Mouse (Mus musculus): Measurements from ENCODE around the gene Tigit. TPM values are rescaled to one million over a fixed set of nuclear protein-coding genes. Genes with fewer than 3 reads are reported as not detected.

The Tigit gene
- polyA plus RNA-seq, 1 experiment from 2014 or later: not detected

DNA sequence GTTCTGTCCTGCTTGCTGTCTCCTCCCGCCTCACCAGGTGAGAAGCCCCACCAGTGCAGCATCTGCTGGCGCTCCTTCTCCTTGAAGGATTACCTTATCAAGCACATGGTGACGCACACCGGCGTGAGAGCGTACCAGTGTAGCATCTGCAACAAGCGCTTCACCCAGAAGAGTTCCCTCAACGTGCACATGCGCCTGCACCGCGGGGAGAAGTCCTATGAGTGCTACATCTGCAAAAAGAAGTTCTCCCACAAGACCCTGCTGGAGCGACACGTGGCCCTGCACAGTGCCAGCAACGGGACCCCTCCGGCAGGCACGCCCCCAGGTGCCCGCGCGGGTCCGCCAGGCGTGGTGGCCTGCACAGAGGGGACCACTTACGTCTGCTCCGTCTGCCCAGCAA, 45.7 kb downstream of the Tigit start:
- H3K9me3 ChIP-seq (ENCODE audit: control insufficient read depth, low read length): no peaks in the 10 kb centered on the region
- no peak overlapping the region for H3K4me3 ChIP-seq (ENCODE audit: low read depth, low read length)
- peaks cover 18% of the 10 kb centered on the region for H3K4me1 ChIP-seq (ENCODE audit: control insufficient read depth, insufficient read depth, low read length)
- 0 out of 2 replicates have a peak, but pooled peaks cover 5% of the 10 kb centered on the region for H3K36me3 ChIP-seq (ENCODE audit: control insufficient read depth, insufficient read depth, low read length)
- H3K27ac ChIP-seq (replicated peaks; ENCODE audit: low read depth, low read length): no peak overlapping the region
- H3K4me2 ChIP-seq (ENCODE audit: low read depth, low read length): no peak overlapping the region
- DNase-seq (ENCODE audit: low spot score) (no peak), ATAC-seq (ENCODE audit: low read depth) (no peak)
- no peaks in the 10 kb centered on the region for H3K27me3 ChIP-seq (replicated peaks; ENCODE audit: control insufficient read depth, insufficient read depth, low read length)
- 90% methylated on average over 23 of the region's 23 CpGs for WGBS
- no peak overlapping the region for H3K9ac ChIP-seq (ENCODE audit: low read depth, low read length)

DNA sequence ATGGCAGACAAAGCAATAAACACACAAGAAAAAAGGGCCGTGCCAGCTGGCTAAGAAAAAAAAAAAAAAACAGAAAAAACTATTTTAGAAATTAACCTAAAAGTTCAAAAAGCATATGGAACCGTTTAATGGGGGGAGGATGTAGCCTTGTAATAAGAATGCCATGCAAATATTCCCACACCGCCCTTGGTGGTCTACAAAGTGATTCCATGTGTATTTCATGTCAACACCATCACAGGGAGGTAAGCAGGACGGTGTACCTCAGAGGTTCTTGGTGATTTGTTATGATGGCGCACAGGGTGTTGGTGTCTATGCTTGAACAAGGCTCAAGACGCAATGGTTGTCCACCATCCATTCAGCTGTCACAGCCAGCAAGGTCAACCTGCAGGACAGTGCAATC, 46.6 kb downstream of the Tigit start:
- 49% methylated on average over 6 of the region's 6 CpGs for WGBS
- Histone ChIP-seq H3K27ac (replicated peaks; ENCODE audit: low read depth, low read length) (no peak overlapping the region; the same call in 1 of the 2 replicates), H3K9ac (ENCODE audit: low read depth, low read length) (no peak overlapping the region), H3K4me2 (ENCODE audit: low read depth, low read length) (no peak overlapping the region), H3K27me3 (replicated peaks; ENCODE audit: control insufficient read depth, insufficient read depth, low read length) (no peaks in the 10 kb centered on the region), H3K36me3 (ENCODE audit: control insufficient read depth, insufficient read depth, low read length) (0 out of 2 replicates have a peak, but pooled peaks cover 5% of the 10 kb centered on the region), H3K4me3 (ENCODE audit: low read depth, low read length) (no peak overlapping the region), H3K4me1 (ENCODE audit: control insufficient read depth, insufficient read depth, low read length) (peaks cover 18% of the 10 kb centered on the region), H3K9me3 (ENCODE audit: control insufficient read depth, low read length) (no peaks in the 10 kb centered on the region)
- ATAC-seq (ENCODE audit: low read depth) (no peak), DNase-seq (ENCODE audit: low spot score) (peak; percentile 58)

DNA sequence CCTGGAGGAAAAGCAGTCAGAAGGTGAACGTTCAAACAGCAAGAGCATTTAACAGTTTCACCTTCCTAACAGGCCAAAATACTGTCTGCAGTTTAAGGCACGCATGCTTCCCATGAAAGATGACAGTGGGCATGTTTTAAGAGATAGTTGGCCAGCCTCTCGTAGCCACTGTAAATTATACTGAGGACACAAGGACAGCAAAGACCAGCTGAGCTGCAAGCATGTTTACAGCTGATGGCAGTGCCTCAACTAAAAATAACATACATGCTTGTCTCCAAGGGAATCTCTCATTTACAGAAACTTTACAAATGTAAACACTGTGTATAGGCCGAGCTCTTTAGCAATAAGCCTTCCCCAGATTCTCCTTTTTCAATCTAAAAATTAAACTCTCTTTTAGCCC, 47.6 kb downstream of the Tigit start:
- peak overlapping the region; percentile 35; the same call in 1 of the 2 replicates for H3K27ac ChIP-seq (replicated peaks; ENCODE audit: low read depth, low read length)
- no peak for ATAC-seq (ENCODE audit: low read depth)
- 44% methylated on average over 4 of the region's 4 CpGs for WGBS

DNA sequence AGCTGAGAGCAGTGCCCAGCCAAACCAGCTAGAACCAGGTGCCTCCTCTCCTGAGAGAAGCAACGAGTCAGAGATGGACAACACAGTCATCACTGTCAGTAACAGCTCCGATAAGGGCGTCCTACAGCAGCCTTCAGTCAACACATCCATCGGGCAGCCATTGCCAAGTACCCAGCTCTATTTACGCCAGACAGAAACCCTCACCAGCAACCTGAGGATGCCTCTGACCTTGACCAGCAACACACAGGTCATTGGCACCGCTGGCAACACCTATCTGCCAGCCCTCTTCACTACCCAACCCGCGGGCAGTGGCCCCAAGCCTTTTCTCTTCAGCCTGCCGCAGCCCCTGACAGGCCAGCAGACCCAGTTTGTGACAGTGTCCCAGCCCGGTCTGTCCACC, 53.6 kb downstream of the Tigit start:
- H3K4me1 ChIP-seq (ENCODE audit: control insufficient read depth, insufficient read depth, low read length): 0 out of 2 replicates have a peak, but pooled peaks cover 3% of the 10 kb centered on the region
- no peak overlapping the region for H3K9ac ChIP-seq (ENCODE audit: low read depth, low read length)
- no peak for ATAC-seq (ENCODE audit: low read depth)
- no peak overlapping the region for H3K27ac ChIP-seq (replicated peaks; ENCODE audit: low read depth, low read length)
- H3K36me3 ChIP-seq (ENCODE audit: control insufficient read depth, insufficient read depth, low read length): peaks cover 17% of the 10 kb centered on the region
- no peaks in the 10 kb centered on the region for H3K27me3 ChIP-seq (replicated peaks; ENCODE audit: control insufficient read depth, insufficient read depth, low read length)
- no peak overlapping the region for H3K4me3 ChIP-seq (ENCODE audit: low read depth, low read length)
- 94% methylated on average over 10 of the region's 10 CpGs for WGBS
- H3K4me2 ChIP-seq (ENCODE audit: low read depth, low read length): no peak overlapping the region
- DNase-seq (ENCODE audit: low spot score): no peak
- 0 out of 2 replicates have a peak, but pooled peaks cover 4% of the 10 kb centered on the region for H3K9me3 ChIP-seq (ENCODE audit: control insufficient read depth, low read length)

More for the DNA sequence above, 47.6 kb downstream of the Tigit start:
- Histone ChIP-seq H3K9me3 (ENCODE audit: control insufficient read depth, low read length) (no peaks in the 10 kb centered on the region), H3K9ac (ENCODE audit: low read depth, low read length) (no peak overlapping the region), H3K4me3 (ENCODE audit: low read depth, low read length) (no peak overlapping the region), H3K4me2 (ENCODE audit: low read depth, low read length) (no peak overlapping the region), H3K27me3 (replicated peaks; ENCODE audit: control insufficient read depth, insufficient read depth, low read length) (no peaks in the 10 kb centered on the region), H3K36me3 (ENCODE audit: control insufficient read depth, insufficient read depth, low read length) (0 out of 2 replicates have a peak, but pooled peaks cover 5% of the 10 kb centered on the region), H3K4me1 (ENCODE audit: control insufficient read depth, insufficient read depth, low read length) (peaks cover 18% of the 10 kb centered on the region)
- peak; percentile 24 for DNase-seq (ENCODE audit: low spot score)

DNA sequence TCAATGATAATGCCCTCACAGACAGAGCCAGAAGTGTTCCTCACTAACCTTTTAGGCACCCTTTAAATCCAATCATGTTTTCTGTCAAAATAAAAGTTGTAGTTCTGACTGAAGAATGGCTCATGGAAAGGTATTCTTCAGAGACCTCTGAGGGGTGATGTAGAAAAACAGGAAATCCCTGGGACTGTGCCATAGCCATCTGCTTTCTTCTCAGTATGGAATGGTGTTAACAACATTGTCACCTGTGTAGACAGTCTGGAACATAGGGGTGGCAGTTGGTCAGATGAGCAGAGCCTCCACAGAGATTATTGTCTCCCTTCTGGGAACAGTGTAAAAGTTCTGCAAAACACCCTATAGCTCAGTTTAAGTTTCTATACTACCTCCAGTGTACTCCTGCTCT, 55.9 kb downstream of the Tigit start:
- Histone ChIP-seq H3K4me1 (ENCODE audit: control insufficient read depth, insufficient read depth, low read length) (peaks cover 8% of the 10 kb centered on the region; the same call in 1 of the 2 replicates), H3K4me3 (ENCODE audit: low read depth, low read length) (no peak overlapping the region), H3K4me2 (ENCODE audit: low read depth, low read length) (no peak overlapping the region), H3K27ac (replicated peaks; ENCODE audit: low read depth, low read length) (no peak overlapping the region), H3K27me3 (replicated peaks; ENCODE audit: control insufficient read depth, insufficient read depth, low read length) (no peaks in the 10 kb centered on the region), H3K36me3 (ENCODE audit: control insufficient read depth, insufficient read depth, low read length) (peaks cover 17% of the 10 kb centered on the region), H3K9me3 (ENCODE audit: control insufficient read depth, low read length) (0 out of 2 replicates have a peak, but pooled peaks cover 4% of the 10 kb centered on the region), H3K9ac (ENCODE audit: low read depth, low read length) (no peak overlapping the region)
- ATAC-seq (ENCODE audit: low read depth) (no peak), DNase-seq (ENCODE audit: low spot score) (no peak)

DNA sequence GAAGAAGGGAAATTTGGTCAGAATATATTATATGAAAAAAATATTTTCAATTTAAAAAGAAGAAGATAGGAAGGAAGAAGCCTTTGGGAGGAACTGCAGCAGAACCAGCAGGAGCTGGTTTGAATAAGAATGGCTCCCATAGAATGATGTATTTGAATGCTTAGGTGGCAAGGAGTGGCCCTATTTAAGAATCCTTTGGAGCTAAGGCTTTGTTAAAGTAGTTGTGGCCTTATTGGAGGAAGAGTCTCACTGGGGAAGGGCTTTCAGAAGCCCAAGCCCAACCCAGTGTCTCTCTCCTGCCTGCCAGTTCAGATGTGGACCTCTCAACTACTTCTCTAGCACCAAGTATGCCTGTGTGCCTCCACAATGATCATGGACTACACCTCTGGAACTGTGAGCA, 56.9 kb downstream of the Tigit start:
- Histone ChIP-seq H3K27me3 (replicated peaks; ENCODE audit: control insufficient read depth, insufficient read depth, low read length) (no peaks in the 10 kb centered on the region), H3K36me3 (ENCODE audit: control insufficient read depth, insufficient read depth, low read length) (peaks cover 17% of the 10 kb centered on the region), H3K27ac (replicated peaks; ENCODE audit: low read depth, low read length) (no peak overlapping the region), H3K4me3 (ENCODE audit: low read depth, low read length) (no peak overlapping the region), H3K9ac (ENCODE audit: low read depth, low read length) (no peak overlapping the region), H3K4me1 (ENCODE audit: control insufficient read depth, insufficient read depth, low read length) (peaks cover 8% of the 10 kb centered on the region; the same call in 1 of the 2 replicates), H3K4me2 (ENCODE audit: low read depth, low read length) (no peak overlapping the region), H3K9me3 (ENCODE audit: control insufficient read depth, low read length) (0 out of 2 replicates have a peak, but pooled peaks cover 4% of the 10 kb centered on the region)
- ATAC-seq (ENCODE audit: low read depth) (no peak), DNase-seq (ENCODE audit: low spot score) (no peak)

DNA sequence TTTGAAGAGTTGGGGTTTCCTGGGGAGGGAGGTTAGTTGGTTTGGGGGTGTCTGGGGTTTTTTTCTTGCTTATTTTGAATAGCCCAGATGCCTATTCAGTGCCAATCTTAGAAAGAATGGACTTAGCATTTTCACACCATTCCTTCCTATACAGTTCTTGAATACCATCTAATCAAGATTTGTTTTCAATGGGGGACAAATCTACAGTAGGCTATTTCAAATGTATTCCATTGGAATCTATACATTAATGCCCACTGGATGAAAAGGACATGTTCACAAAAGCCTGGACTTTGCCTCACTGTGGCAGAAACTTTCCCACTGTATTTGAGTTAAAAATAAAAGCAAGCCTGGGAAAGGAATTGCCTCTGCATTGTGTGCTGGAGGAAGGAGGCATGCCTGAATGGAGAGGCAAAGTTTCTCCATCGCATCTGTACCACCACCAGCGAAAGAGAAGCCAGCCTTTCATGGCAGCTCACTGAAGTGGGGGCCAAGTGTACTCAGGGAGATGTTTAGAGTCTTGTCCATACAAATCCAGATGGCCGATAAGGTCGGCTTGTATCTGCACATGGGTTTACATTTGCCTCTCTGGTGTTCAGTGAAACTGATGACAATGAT, 59.4 kb downstream of the Tigit start:
- Histone ChIP-seq H3K27me3 (replicated peaks; ENCODE audit: control insufficient read depth, insufficient read depth, low read length) (no peaks in the 10 kb centered on the region), H3K4me3 (ENCODE audit: low read depth, low read length) (no peak overlapping the region), H3K36me3 (ENCODE audit: control insufficient read depth, insufficient read depth, low read length) (peaks cover 3% of the 10 kb centered on the region; the same call in 1 of the 2 replicates), H3K9ac (ENCODE audit: low read depth, low read length) (no peak overlapping the region), H3K27ac (replicated peaks; ENCODE audit: low read depth, low read length) (no peak overlapping the region), H3K4me1 (ENCODE audit: control insufficient read depth, insufficient read depth, low read length) (peaks cover 8% of the 10 kb centered on the region; the same call in 1 of the 2 replicates), H3K4me2 (ENCODE audit: low read depth, low read length) (no peak overlapping the region), H3K9me3 (ENCODE audit: control insufficient read depth, low read length) (0 out of 2 replicates have a peak, but pooled peaks cover 4% of the 10 kb centered on the region)
- 74% methylated on average over 4 of the region's 4 CpGs for WGBS
- DNase-seq (ENCODE audit: low spot score) (no peak), ATAC-seq (ENCODE audit: low read depth) (no peak)

DNA sequence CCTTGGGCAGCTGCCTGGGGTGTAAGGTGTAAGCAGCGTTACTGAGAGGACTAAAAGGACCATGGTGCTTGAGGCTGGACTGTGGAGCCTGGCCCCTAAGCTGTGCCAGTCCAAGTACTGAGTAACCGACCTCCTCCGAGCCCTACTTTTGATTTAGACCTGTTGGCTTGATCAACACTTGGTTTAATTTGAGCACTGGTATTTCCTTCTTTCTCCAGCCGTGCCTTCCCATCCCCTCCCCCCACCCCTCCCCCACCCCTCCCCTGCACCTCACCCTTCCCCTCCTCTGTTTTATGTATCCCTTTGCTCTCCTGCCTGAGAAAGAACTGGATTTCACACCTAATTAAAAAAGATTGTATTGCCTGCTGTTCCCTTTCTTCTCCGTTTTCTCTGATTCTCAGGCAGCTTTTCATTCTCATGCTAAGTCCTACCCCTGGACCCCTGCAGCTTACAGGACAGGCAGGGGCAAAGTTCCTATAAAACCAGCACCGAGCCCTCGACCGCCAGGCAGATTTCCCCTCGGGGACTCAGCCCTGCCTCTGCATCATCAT, 60.3 kb downstream of the Tigit start:
- H3K4me1 ChIP-seq (ENCODE audit: control insufficient read depth, insufficient read depth, low read length): peaks cover 8% of the 10 kb centered on the region; the same call in 1 of the 2 replicates
- H3K27ac ChIP-seq (replicated peaks; ENCODE audit: low read depth, low read length): no peak overlapping the region
- DNase-seq (ENCODE audit: low spot score) (peak; percentile 17), ATAC-seq (ENCODE audit: low read depth) (no peak)
- no peak overlapping the region for H3K4me2 ChIP-seq (ENCODE audit: low read depth, low read length)
- no peaks in the 10 kb centered on the region for H3K36me3 ChIP-seq (ENCODE audit: control insufficient read depth, insufficient read depth, low read length)
- H3K9ac ChIP-seq (ENCODE audit: low read depth, low read length): no peak overlapping the region; the same call in 1 of the 2 replicates
- 12% methylated on average over 9 of the region's 9 CpGs for WGBS
- H3K9me3 ChIP-seq (ENCODE audit: control insufficient read depth, low read length): 0 out of 2 replicates have a peak, but pooled peaks cover 4% of the 10 kb centered on the region
- no peaks in the 10 kb centered on the region for H3K27me3 ChIP-seq (replicated peaks; ENCODE audit: control insufficient read depth, insufficient read depth, low read length)
- H3K4me3 ChIP-seq (ENCODE audit: low read depth, low read length): no peak overlapping the region
